Mouse (Mus musculus) kidney, adult 11 months (tissue): ENCODE data around the gene Incenp.
"Not testable (repeated sequence)": the region's sequence is repeated elsewhere in the genome, so short reads cannot be mapped to it uniquely, and the experiment has no call there.

ENCODE experiments used
- DNase-seq: peaks from one replicate; pipeline ENCODE4 v3.0.0; 2022

Gene Incenp

GRCm38 (mm10) chr19:9918176-9918861 lies 19.0 kb upstream of the Incenp start:
- DNase-seq: no peak

- DNase-seq: no peak
Measured at GRCm38 (mm10) chr19:9917727-9918126, 18.4 kb upstream of the Incenp start.

GRCm38 (mm10) chr19:9915935-9916334 lies 16.6 kb upstream of the Incenp start:
- DNase-seq: peak; percentile 46

GRCm38 (mm10) chr19:9914346-9914745 lies 15.0 kb upstream of the Incenp start:
- DNase-seq: no peak

- DNase-seq: no peak
Measured at GRCm38 (mm10) chr19:9913784-9914183, 14.4 kb upstream of the Incenp start.

- peak; percentile 44 for DNase-seq
Measured at GRCm38 (mm10) chr19:9911314-9911754, 12.0 kb upstream of the Incenp start.

GRCm38 (mm10) chr19:9909351-9909750 lies 10.0 kb upstream of the Incenp start:
- no peak for DNase-seq

GRCm38 (mm10) chr19:9900696-9901095 lies 1.3 kb upstream of the Incenp start:
- not testable (repeated sequence) for DNase-seq

- no peak for DNase-seq
Measured at GRCm38 (mm10) chr19:9899780-9900146, 412 bp upstream of the Incenp start.

GRCm38 (mm10) chr19:9898339-9899066 lies 848 bp downstream of the Incenp start:
- DNase-seq: no peak

GRCm38 (mm10) chr19:9896067-9896466 lies 3.3 kb downstream of the Incenp start:
- DNase-seq: no peak

GRCm38 (mm10) chr19:9886771-9887170 lies 12.6 kb downstream of the Incenp start:
- DNase-seq: no peak

- no peak for DNase-seq
Measured at GRCm38 (mm10) chr19:9886348-9886747, 13.0 kb downstream of the Incenp start.

GRCm38 (mm10) chr19:9878186-9878835 lies 21.0 kb downstream of the Incenp start:
- DNase-seq: no peak

- no peak for DNase-seq
Measured at GRCm38 (mm10) chr19:9865466-9865865, 33.9 kb downstream of the Incenp start.

GRCm38 (mm10) chr19:9864856-9865255 lies 34.5 kb downstream of the Incenp start:
- DNase-seq: no peak

GRCm38 (mm10) chr19:9860821-9861220 lies 38.5 kb downstream of the Incenp start:
- not testable (repeated sequence) for DNase-seq

GRCm38 (mm10) chr19:9849368-9850075 lies 49.8 kb downstream of the Incenp start:
- not testable (repeated sequence) for DNase-seq

- DNase-seq: no peak
Measured at GRCm38 (mm10) chr19:9847262-9847661, 52.1 kb downstream of the Incenp start, which contains the start of gene Scgb2a2. TSS of gene Scgb2a2 (plus strand) at chr19:9847562.

- no peak for DNase-seq
Measured at GRCm38 (mm10) chr19:9837341-9837715, 62.0 kb downstream of the Incenp start.

GRCm38 (mm10) chr19:9836581-9837340 lies 62.6 kb downstream of the Incenp start:
- peak; percentile 26 for DNase-seq
